Mouse (Mus musculus) megakaryocyte progenitor cell, adult 5-6 weeks (primary cell): ENCODE results near the gene Adprm. TPM values are rescaled to one million over a fixed set of nuclear protein-coding genes. Genes with fewer than 3 reads are reported as not detected.
"Not testable (repeated sequence)": the region's sequence is repeated elsewhere in the genome, so short reads cannot be mapped to it uniquely, and the experiment has no call there.

ENCODE experiments used
- ATAC-seq: replicated peaks from 2 replicates; pipeline ENCODE4 v1.8.0; 2016; ENCODE audit warnings: mild to moderate bottlenecking, moderate TSS enrichment, inconsistent platforms; ENCODE audit not compliant: poor library complexity
- total RNA-seq, 2 experiments: library from RNA; stranded (forward) in 1 of 2; stranded (reverse) in 1 of 2; fragments of 157-497, 149-512 nt in 1 of 2; fragments of 200-1000 nt in 1 of 2; gene quantifications; 2 replicates each; pipeline versions ENCODE4 v1.2.3 to v1.2.4; 2015 to 2017

The Adprm gene
- total RNA-seq (2015), result 45.6 and 55.3 TPM in 2 replicates
- 29.0 and 38.4 TPM in 2 replicates for total RNA-seq (2017)

GRCm38 (mm10) chr11:67052321-67052952 is at the start of gene Adprm, which contains the start of gene Sco1:
Gene Adprm, minus strand, starts transcription at chr11:67052594.
Gene Sco1, plus strand, starts transcription at chr11:67052670.
- peak; percentile 94 for ATAC-seq

GRCm38 (mm10) chr11:67101713-67102112 is 49.3 kb upstream of the Adprm start:
- ATAC-seq, result peak; percentile 86

GRCm38 (mm10) chr11:67100169-67100568 is 47.8 kb upstream of the Adprm start:
- ATAC-seq, result peak; percentile 78

GRCm38 (mm10) chr11:67099241-67099640 is 46.8 kb upstream of the Adprm start:
- no peak for ATAC-seq

- no peak for ATAC-seq
Measured at GRCm38 (mm10) chr11:67098427-67098826, 46.0 kb upstream of the Adprm start.

- ATAC-seq, result no peak
Measured at GRCm38 (mm10) chr11:67097709-67098108, 45.3 kb upstream of the Adprm start.

GRCm38 (mm10) chr11:67094470-67094869 is 42.1 kb upstream of the Adprm start:
- no peak for ATAC-seq

- no peak for ATAC-seq
Measured at GRCm38 (mm10) chr11:67093652-67094051, 41.3 kb upstream of the Adprm start.

GRCm38 (mm10) chr11:67093201-67093600 is 40.8 kb upstream of the Adprm start:
- ATAC-seq, result no peak

- ATAC-seq, result not testable (repeated sequence)
Measured at GRCm38 (mm10) chr11:67092354-67092753, 40.0 kb upstream of the Adprm start.

- no peak for ATAC-seq
Measured at GRCm38 (mm10) chr11:67087225-67087624, 34.8 kb upstream of the Adprm start.

GRCm38 (mm10) chr11:67086467-67087164 is 34.2 kb upstream of the Adprm start:
- ATAC-seq, result no peak

- ATAC-seq, result peak; percentile 86
Measured at GRCm38 (mm10) chr11:67085489-67085888, 33.1 kb upstream of the Adprm start.

- ATAC-seq, result no peak
Measured at GRCm38 (mm10) chr11:67083712-67084340, 31.4 kb upstream of the Adprm start.

GRCm38 (mm10) chr11:67083239-67083638 is 30.8 kb upstream of the Adprm start:
- ATAC-seq, result no peak

GRCm38 (mm10) chr11:67082793-67083192 is 30.4 kb upstream of the Adprm start:
- no peak for ATAC-seq

GRCm38 (mm10) chr11:67082188-67082587 is 29.8 kb upstream of the Adprm start:
- no peak for ATAC-seq

GRCm38 (mm10) chr11:67081125-67081649 is 28.8 kb upstream of the Adprm start:
- peak; percentile 66 for ATAC-seq

GRCm38 (mm10) chr11:67080168-67080567 is 27.8 kb upstream of the Adprm start:
- peak; percentile 80 for ATAC-seq

GRCm38 (mm10) chr11:67079740-67080139 is 27.3 kb upstream of the Adprm start:
- no peak for ATAC-seq

GRCm38 (mm10) chr11:67078888-67079287 is 26.5 kb upstream of the Adprm start:
- no peak for ATAC-seq

GRCm38 (mm10) chr11:67078000-67078399 is 25.6 kb upstream of the Adprm start, which contains the start of gene Myh3:
Gene Myh3, plus strand, starts transcription at chr11:67078300.
- ATAC-seq, result no peak
